Mouse (Mus musculus): ENCODE data around the gene Gpr19.

Gene Gpr19

GRCm38 (mm10) chr6:134887008-134887407 lies 11.4 kb downstream of the Gpr19 start:
- 11% methylated on average over 5 of the region's 5 CpGs for WGBS

DNA sequence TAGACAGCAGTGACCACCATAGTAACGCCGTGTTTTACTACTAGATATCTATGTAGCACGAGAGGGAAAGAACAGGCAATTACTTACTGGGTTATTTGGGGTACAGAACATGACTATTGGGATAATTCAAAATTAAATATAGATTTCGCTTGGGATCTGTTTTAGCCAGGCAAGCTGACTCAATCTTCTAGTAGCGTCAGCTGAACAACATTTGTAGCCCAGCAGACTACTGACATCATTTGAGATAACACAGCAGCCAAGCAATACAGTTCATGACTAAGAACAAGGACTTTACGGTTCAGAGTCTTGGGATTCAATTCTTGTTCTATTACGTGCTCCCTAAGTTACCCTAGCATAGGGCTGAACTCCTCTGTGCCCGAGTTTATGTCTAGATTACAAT lies 11.9 kb downstream of the Gpr19 start:
- WGBS, result 29% methylated on average over 8 of the region's 8 CpGs

DNA sequence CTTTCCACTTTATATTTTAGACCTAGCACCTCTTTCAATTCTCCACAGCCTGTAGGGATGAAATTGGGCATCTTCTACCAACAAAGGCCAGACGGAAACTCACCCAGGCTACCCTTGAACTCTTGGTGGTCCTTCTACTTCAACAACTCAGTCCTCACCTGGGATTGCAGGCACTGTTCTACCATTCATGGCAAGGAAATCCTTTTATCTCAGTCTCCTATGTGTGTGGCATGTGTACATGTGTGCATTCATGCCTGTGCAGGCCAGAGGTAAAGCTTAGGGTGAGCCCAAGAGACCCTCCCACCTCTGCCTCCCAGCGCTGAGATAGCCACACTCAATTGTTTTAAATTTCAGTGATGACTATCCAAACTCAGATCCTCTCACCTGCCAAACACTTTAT lies 12.9 kb downstream of the Gpr19 start:
- WGBS, result 92% methylated on average over 2 of the region's 2 CpGs

GRCm38 (mm10) chr6:134883661-134884060 lies 14.7 kb downstream of the Gpr19 start:
- WGBS, result 78% methylated on average over 4 of the region's 4 CpGs

DNA sequence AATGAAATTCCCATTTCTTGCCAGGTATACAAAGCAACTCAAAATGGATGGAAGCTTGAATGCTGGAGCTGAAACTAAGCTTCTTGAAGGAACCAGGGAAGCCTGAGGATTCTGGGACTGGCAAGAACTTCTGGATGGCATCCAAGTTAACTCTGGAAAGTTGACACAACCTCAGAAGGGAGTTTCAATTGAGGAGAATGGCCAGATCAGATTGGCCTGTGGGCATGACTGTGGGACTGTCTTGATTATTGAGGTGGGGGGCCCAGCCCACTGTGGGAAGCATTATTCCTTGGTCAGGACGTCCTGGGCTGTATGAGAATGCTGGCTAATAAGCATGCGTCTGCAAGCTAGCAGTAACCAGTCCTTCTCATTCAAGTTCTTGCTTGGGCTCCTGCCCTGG lies 18.3 kb downstream of the Gpr19 start:
- 49% methylated on average over 2 of the region's 2 CpGs for WGBS

DNA sequence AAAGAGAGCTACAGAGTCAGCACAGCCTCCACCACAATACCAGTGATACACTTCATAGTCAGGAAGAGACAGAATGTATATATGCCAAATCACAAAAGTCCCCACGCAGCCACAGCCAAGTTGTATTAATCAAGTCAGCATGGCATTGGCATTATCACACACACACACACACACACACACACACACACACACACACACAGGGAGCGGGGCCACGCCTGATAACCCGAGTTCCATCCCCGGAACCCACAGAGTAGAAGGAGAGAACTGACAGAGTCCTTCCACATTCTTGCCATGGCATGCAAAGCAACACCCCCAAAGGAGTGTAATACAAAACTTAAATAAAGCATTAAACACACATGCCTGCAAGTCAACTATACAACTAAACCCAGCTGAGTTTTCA lies 18.8 kb downstream of the Gpr19 start:
- 79% methylated on average over 5 of the region's 5 CpGs for WGBS

DNA sequence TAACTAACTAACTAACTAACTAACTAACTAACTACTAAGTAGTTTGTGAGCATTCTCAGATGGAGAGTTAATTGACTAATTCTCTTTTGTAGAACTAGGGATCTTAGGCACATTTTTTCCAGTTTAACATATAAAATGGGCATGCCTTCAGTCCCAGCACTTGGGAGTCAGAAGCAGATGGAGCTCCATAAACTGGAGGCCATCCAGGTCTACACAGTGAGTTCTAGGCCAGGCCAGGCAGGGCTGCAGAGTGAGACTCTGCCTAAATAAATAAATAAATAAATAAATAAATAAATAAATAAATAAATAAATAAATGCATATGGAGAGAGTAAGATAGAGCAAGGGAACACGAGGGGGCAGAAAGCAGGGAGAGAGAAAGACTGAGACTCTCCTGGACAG lies 20.5 kb downstream of the Gpr19 start:
- WGBS, result 76% methylated on average over 1 of the region's 1 CpGs

DNA sequence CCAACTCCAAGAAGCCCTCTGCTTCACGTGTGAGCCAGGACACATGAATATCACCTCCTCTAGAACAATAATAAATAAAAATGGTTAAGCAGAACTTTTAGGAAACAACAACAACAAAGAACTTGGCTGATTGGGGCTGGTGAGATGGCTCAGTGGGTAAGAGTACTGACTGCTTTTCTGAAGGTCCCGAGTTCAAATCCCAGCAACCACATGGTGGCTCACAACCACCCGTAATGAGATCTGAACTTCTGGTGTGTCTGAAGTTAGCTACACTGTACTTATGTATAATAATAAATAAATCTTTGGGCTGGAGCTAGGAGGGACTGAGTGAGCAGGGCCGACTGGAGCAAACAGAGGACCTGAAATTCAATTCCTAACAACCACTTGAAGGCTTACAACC lies 21.1 kb downstream of the Gpr19 start:
- WGBS, result 87% methylated on average over 4 of the region's 4 CpGs

- WGBS, result 69% methylated on average over 6 of the region's 6 CpGs
Observed at GRCm38 (mm10) chr6:134876795-134877194, 21.6 kb downstream of the Gpr19 start.

DNA sequence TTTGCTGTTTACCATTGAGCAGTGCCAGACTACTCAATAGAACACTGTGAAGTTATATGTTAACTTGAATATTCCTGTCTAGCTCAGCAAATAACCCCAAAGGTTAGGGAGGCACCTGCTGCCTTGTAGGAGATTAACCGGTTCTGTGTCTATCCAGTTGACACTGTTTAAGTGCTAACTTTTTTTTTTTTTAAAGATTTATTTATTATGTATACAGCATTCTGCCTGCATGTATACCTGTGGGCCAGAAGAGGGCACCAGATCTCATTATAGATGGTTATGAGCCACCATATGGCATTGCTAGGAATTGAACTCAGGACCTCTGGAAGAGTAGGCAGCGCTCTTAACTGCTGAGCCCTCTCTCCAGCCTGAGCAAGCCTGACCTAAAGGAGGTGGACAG lies 25.4 kb downstream of the Gpr19 start:
- WGBS, result 81% methylated on average over 2 of the region's 2 CpGs

GRCm38 (mm10) chr6:134872236-134872635 lies 26.1 kb downstream of the Gpr19 start:
- WGBS, result 87% methylated on average over 2 of the region's 2 CpGs

DNA sequence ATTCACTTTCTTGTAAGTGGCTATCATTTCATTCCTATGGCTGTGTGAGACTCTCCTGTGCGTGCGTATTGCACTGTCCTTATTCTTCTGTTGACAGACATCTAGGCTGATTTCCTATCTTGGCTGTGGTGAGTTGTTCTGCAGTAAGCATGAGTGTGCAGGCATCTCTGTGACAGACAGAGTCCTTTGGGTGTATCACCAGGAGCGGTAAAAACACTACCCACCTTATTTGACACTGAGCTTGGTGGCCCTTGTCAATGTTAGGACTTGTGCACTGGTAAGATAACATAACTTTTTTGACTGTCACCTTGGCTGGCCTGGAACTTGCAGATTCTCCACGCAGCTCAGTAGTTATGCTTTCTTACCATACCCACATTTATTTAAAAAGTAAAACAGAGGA lies 27.5 kb downstream of the Gpr19 start:
- WGBS, result 79% methylated on average over 4 of the region's 4 CpGs

GRCm38 (mm10) chr6:134870209-134870742 lies 28.1 kb downstream of the Gpr19 start:
- WGBS, result 75% methylated on average over 12 of the region's 12 CpGs

- WGBS, result 90% methylated on average over 3 of the region's 3 CpGs
Observed at GRCm38 (mm10) chr6:134867325-134867724, 31.1 kb downstream of the Gpr19 start.

GRCm38 (mm10) chr6:134866113-134866512 lies 32.3 kb downstream of the Gpr19 start:
- WGBS, result 93% methylated on average over 7 of the region's 7 CpGs

- 3% methylated on average over 19 of the region's 19 CpGs for WGBS
Observed at GRCm38 (mm10) chr6:134863146-134863545, 35.2 kb downstream of the Gpr19 start.

DNA sequence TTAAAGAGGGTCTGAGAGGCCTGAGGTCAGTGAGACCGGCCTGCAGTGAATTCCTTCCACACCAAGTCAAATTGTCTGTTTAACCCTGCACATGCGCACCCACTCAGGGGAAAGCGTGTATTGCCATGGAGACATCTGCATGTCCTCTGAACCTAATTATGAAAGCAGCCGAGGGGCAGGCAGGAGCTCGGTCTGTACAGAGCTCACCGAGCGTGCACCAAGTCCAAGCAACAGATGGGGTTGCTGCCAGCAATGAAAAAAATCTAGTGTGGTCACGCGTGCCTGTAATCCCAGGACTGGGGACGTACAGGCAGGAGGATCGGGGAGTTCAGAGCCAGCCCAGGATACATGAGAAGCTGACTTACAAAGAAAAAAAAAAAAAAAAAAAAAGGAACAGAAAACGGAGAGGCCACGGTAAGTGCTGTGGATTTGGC lies 35.7 kb downstream of the Gpr19 start:
- WGBS, result 12% methylated on average over 13 of the region's 13 CpGs

- 78% methylated on average over 12 of the region's 12 CpGs for WGBS
Observed at GRCm38 (mm10) chr6:134861386-134861785, 37.0 kb downstream of the Gpr19 start.

DNA sequence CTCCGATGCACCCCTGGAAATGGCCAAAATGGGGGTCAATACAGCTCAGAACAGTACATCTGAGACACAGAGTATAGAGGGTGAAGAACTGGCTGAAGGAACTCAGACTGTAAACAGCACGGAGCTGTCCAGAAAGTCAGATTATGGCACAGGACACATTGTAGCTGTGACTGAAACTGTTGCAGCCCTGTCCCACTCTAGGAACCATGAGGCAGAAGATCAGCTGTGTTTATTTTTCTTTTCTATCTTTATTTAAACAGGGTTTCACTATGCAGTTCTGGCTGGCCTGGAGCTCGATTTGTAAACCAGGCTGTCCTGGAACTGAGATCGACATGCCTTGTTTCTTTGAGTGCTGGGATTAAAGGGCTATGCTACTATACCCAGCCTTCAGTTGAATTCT lies 38.1 kb downstream of the Gpr19 start:
- 76% methylated on average over 4 of the region's 4 CpGs for WGBS

- WGBS, result 95% methylated on average over 6 of the region's 6 CpGs
Observed at GRCm38 (mm10) chr6:134859021-134859420, 39.4 kb downstream of the Gpr19 start.

DNA sequence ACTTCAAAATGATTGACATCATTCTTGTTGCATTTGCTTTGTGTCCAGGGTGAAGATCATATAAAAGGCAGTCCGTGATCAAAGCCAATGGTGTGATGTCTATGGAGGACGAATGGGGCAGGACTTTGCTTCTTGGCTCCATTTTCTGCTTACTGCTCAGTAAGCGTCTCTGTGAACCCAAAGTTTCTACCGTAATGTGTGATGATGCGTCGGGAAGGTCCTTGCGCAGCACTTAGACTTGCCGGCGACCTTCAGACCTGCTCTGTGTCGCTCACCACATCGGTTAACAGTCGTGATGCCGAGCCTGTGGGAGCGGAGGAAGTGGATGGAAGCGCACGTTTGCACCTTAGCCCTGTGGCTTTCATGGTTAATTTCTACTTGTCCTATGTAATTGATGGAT lies 42.5 kb downstream of the Gpr19 start:
- WGBS, result 92% methylated on average over 16 of the region's 16 CpGs

DNA sequence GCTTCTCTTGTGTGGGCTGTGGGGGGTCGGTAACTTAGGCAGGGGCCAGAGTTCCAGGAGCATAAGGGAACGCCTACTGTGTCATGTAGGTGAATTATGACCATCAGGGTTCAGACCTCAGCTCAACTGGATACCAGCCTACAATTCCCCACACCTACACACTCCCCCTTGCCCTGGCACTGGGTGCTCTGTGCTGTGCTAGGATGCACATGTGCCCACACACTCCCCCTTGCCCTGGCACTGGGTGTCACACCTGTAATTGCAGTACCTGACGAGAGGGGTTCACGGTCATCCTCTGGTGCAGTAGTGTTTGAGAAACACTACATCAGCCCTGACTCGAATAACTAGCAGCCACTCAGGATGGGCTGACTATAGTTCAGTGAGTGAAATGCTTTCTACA lies 43.6 kb downstream of the Gpr19 start:
- WGBS, result 85% methylated on average over 5 of the region's 5 CpGs

DNA sequence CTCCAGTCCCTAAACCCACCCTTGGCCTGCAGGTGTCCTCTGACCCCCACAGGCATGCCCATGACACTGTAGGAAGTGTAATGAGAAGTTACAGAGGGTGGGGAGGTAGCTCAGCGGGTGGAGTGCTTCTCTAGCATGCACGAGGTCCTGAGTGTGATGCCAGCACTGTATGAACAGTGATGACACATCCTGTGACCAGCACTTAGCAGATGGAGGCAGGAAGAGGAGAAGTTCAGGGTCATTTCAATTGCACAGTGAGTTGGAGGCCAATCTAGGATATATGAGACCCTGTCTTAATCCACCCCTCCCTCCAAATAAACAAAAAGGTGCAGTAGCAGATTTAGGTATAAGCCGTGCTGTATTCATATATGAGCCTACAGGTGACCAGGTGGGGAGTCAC lies 48.4 kb downstream of the Gpr19 start:
- 89% methylated on average over 3 of the region's 3 CpGs for WGBS

- WGBS, result 78% methylated on average over 2 of the region's 2 CpGs
Observed at GRCm38 (mm10) chr6:134849461-134849860, 48.9 kb downstream of the Gpr19 start.
